Mouse (Mus musculus) cerebellum, adult 8-10 months (tissue): ENCODE data around the gene Gcm2.

Experiments
- DNase-seq: peaks from one replicate; pipeline ENCODE4 v3.0.0; 2022

Gcm2 gene

DNA sequence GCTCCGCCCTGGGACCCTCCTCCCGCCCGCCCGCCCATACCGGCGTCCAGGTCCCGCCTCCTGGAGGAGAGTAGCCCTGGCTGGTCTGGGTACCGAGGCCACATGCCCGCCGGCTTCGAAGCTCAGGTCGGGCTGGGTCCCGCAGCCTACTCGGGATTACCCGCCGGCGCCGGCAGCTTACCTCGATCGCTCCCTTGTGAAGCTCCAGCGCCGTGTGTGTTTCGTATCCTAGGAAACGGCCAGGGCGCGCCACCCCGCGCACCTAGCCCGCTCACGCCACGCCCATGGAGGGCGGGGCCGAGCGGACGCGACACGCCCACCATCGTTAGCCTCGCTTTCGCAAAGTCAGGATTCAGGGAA lies 31.4 kb downstream of the Gcm2 start, which contains the start of gene Mak:
Gene Mak (minus strand): TSS at position 286 of the 360 bp plus-strand sequence.
- peak; percentile 19 for DNase-seq

GRCm38 (mm10) chr13:41078690-41079420 lies 32.0 kb downstream of the Gcm2 start:
- DNase-seq: no peak

DNA sequence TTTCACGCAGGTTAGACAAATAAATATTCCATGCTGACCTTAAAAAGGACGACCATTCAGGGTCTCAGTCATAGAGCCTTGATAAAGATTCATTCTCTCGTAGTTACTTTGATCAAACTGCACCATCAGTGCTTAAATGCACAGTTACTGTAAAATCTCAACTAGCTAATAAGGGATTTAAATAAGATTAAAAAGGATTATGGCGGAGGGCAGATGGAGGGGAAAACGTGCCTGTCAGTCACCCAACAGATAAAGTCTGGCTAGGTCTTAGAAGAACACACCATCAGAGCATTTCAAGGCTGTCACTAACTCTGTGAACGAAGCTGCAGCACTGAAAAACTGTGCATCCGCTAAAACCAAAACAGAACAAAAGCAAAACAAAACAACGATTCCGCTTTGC lies 32.9 kb downstream of the Gcm2 start:
- no peak for DNase-seq

DNA sequence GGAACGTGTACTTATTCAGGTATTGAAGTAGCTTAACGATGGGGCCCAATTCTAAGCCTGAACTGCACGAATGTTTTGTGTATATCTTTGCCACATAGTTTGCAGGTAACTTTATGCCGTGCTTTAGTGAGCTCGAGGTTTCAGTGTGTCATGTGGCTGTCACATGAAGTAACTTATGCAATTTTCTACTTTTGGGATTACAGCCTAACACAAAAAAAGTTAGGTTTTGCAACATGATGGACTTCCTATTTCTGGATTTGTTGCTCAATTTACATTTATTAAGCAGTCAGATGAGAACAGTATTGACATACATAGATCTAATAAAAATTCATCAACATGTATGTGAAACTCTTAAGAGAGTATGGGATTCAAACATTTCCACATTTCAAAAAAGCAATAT lies 37.0 kb downstream of the Gcm2 start:
- DNase-seq: no peak

DNA sequence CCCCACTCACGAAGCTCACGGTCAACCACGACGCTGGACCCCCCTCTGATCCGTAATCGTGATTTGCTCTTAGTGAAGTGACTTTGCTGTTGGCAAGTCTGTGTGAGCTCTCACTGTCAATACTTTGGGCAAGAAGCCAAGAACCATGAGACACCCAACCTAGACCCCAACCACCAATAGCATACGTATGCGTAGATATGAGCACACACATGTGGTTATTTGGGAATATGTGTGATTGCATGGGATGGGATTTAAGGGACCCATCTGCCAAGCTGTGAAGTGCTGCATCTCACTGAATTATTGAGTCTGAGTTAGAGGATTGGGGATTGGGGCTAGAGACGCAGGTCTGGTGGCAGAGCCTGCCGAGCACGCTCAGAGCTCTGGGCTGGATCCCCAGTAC lies 39.2 kb downstream of the Gcm2 start:
- no peak for DNase-seq

GRCm38 (mm10) chr13:41067618-41068017 lies 43.2 kb downstream of the Gcm2 start:
- DNase-seq: no peak

DNA sequence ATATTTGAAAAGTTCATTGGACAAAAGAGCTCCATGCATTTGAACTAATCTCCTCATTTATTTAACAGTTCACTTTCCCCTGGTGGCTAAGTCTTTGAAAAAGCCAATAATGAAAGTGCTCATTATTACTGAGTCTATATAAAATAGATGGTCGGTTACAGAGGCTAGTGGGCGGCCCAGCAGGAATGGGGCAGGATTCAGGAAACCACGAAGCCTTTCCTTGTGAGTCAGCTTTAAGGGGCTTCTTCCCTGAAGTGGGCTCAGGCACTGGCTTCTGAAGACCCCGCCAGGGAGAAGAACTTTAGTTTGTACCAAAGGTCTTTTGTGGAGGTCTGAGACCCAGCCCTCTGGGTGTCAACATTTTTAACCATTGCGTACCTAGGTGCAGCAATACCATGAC lies 58.9 kb downstream of the Gcm2 start:
- no peak for DNase-seq
